Mouse (Mus musculus) spleen, embryonic (tissue): ENCODE measurements around the gene Clrn3.

ENCODE experiments used
- CTCF ChIA-PET: fragments of 350-600 bp; sonication (Branson Sonifier 250); formaldehyde crosslinking; loops from one replicate; lab custom pipeline; 2022; lab: Charles Lee

Clrn3 gene

DNA sequence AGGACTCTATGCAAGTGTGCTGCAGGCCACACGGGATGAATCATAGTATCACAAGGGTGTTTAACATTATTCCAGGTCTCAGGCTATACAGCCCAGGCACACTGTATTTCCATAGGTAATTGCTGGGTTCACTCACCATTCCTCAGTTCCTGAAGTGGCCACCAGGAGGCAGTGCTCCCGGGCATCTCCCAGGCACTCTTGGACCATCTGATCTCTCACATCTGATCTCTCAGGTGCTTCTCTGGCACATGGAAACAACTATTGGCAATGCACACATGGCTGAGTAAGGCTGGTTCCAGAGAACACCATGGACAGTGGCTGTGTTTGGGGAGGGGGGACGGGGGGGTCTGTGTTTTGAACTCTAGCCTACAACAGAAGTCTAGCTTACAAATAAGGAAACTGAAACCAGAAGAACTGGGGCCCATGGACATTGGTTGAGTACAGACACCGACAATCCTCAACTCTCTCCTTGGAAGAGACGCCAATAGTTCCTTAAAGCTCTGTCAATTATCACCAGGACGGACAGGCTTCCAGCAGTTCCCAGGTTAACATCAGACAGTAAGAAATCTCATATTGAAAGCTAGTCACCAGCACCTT lies 40.1 kb downstream of the Clrn3 start:
- CTCF ChIA-PET = no interaction called here

DNA sequence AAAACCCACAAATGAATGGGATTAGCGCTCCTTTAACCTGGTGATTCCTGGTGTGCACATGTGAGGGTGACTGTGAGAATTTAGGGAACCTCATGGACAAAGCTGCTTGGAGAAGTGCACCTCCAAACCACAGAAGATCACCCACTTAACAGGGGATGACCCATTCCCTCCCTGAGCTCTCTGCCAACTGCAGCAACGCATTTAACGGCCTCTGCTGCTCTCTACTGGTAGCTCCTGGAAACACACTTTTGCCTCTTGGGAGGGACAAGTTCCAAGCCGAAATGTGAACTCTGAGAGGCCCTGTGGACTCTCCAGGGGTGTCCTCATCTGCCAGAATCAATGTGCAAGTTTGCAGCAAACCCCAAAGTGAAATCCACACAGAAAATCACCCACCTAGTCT lies 41.0 kb downstream of the Clrn3 start:
- CTCF ChIA-PET = interaction anchor here (0.6 to 1.0 kb wide), 2 partner anchors 10 to 50 kb away, joined by 3 read pairs; no protein-coding TSS in a partner anchor

DNA sequence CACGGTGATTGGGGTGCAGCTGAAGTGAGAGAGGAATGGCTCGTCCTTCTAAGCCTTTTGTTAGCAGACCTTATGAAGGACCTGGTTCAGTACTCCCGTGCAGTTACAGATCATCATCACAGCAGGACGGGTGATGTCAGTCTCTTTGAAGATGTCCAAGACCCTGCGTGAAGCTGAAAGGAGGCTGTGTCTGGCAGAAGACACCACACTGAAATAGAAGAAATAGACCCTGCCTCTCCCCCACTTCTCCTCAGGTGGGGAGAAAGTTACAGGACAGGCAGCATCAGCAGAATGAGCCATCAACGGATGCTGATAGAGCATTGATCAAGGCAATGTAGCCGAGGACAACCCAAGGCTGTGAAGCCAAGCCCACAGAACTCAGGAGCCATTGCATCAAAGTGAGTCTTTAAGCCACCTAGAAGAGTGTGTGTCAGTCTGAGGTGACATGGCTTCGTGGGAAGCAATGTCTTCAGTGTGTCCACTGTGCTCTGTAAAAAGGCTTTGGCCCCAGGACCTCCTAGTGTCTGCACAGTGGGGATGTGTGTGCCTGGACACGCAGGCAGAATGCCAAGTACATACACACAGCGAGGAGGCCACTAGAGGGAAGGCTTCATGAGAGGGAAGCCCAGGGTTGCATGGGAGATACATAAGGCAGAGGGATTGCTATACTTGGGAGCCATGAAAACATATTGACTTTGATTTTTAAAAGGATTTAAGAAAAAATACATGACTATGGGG lies 41.6 kb downstream of the Clrn3 start:
- CTCF ChIA-PET = interaction anchor here (1.0 kb wide), 1 partner anchor 10 kb away, joined by 3 read pairs; no protein-coding TSS in a partner anchor

DNA sequence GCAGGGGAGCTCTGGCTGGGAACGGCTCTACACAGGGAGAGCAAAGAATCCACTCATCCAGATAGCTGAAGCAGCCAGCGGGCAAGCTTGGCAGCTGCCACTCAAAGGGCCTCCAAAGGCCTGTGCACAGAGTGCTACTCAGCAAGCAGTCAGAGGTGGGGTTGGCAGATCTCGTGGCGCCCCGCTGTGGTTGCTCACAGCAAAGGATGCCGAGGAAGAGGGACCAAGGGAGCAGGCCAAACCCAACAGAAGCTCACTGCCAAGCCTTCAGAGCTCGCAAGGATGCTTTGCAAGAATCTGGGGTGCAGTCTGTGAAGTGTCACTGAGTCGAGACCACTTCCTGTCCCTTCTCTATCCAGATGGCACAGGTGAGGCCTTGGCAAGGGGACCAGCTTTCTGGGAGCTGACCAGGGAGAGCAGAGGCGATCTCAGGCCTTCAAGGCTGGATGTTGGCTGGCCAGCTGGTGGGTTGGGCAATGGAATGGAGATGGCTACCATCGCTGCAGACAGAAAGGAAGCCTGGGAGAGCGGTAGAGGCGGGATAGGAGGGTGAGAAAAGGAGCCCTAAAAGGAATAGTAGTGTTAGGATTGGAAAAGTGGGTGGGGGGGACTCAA lies 42.6 kb downstream of the Clrn3 start:
- CTCF ChIA-PET = interaction anchor here (1.0 kb wide), 1 partner anchor 83 kb away, joined by 5 read pairs; no protein-coding TSS in a partner anchor

GRCm38 (mm10) chr7:135485116-135485795 lies 43.2 kb downstream of the Clrn3 start:
- CTCF ChIA-PET = interaction anchor here (1.0 kb wide), 1 partner anchor 82 kb away, joined by 5 read pairs; no protein-coding TSS in a partner anchor

- CTCF ChIA-PET = no interaction called here
These were observed 44.1 kb downstream of the Clrn3 start for GRCm38 (mm10) chr7:135484341-135484740.

DNA sequence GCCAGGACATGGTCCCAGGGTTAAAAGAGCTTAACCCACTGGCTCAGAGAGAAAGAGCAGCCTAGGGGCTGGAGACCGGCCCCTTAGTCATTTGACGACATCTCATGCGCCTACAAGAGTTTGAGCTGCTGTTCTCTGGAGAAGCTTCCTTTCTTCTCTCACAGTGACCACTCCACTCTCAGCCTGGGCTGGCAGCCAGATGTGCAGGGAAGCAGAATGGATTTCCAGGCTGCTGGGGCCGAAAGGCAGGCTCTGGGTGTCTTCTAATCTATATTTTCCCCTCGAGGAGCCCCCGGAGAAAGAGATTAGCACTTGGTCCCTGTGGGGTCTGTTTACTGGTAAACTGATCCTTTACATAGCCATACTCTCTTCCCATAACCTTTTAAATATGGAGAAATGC lies 44.7 kb downstream of the Clrn3 start:
- CTCF ChIA-PET = no interaction called here

DNA sequence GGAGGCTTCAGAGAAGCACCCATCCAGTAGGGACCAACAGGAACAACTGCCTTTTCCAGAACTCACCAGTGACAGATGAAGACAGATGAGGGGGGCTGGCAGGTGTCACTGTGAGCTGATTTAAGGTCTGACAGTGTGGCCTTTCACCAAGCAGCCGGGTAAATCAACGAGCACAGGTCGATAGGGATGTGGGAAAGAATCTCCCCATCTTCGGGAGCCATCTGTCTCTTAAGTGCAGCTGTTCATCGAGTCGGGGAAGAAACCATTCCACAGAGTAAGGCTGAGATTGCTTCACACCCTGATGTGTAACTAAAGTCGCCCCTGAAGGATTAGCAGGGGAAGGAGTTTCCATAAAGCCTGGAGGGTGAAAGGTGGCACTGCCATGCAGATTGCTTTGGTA lies 47.3 kb downstream of the Clrn3 start:
- CTCF ChIA-PET = no interaction called here

- CTCF ChIA-PET = no interaction called here
These were observed 48.5 kb downstream of the Clrn3 start for GRCm38 (mm10) chr7:135479912-135480311.

GRCm38 (mm10) chr7:135479322-135479880 lies 49.1 kb downstream of the Clrn3 start:
- CTCF ChIA-PET = no interaction called here

DNA sequence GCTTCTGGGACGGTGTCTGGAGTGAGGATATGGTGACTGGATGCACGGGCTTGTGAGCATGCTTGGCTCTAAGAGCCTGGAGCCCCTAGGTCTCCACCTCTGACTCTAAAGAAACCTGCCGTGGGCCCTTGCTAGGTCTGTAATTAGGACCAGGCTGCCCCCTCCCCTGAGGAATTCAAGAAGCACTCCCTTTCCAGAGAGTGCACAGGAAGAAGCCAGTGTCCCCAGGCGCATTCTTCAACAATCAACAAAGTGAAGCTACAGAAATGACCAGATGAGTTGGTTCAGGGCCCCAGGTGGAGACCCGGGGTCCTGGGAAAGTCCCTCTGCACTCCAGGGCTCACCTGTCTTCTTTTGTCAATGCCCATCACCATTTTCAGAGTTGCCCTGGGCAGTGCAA lies 51.2 kb downstream of the Clrn3 start:
- CTCF ChIA-PET = interaction anchor here (0.8 kb wide), 1 partner anchor 10 kb away, joined by 3 read pairs; no protein-coding TSS in a partner anchor

- CTCF ChIA-PET = no interaction called here
These were observed 52.5 kb downstream of the Clrn3 start for GRCm38 (mm10) chr7:135475981-135476380.

GRCm38 (mm10) chr7:135470319-135470718 lies 58.1 kb downstream of the Clrn3 start:
- CTCF ChIA-PET = no interaction called here

- CTCF ChIA-PET = interaction anchor here (0.6 kb wide), 1 partner anchor 124 kb away, joined by 3 read pairs; no protein-coding TSS in a partner anchor
These were observed 59.8 kb downstream of the Clrn3 start for GRCm38 (mm10) chr7:135468631-135469030.

DNA sequence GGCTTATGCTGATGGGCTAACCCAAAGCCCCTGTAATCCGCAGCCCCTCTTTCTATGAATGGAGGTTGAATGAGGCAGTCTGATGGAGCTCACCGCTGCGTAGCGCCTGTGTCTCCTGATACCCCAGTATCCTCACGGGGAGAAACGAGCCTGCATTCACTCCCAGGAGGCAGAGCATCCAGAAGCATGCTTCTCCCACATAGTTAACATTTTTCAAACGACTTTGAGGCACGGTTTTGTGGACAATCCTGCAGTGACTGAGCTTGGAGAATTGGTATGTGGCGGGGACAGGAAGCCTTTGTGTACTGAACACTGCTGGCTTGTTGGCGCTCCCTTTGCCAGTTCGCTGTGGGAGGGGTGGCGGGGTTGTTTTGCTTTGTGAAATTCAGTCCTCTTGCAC lies 63.2 kb downstream of the Clrn3 start:
- CTCF ChIA-PET = no interaction called here

DNA sequence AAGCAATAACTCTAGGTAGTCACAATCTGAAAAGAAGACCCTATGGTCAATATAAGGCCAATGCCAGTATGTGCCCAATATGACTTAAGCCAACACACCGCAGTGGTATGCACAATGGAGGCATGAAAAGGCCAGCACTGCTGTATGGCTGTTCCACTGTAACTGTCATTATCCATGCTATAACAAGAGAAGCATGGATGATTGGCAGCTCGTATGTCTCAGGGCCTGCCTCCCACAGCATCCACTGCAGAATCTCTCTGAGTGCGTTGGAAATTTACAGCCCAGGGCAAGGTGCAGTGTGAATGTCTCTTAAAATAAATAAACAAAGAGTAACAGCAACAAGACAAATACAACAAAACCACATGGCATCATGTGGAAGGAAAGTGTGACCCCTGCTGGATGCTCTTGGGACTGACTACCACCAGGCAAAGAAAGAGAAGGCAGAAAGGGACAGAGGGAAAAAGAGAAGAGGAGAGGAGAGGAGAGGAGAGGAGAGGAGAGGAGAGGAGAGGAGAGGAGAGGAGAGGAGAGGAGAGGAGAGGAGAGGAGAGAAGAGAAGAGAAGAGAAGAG lies 63.7 kb downstream of the Clrn3 start:
- CTCF ChIA-PET = no interaction called here
